Comparison of ENCODE assay signal across 19 mouse cellular contexts in the genomic region with DNA sequence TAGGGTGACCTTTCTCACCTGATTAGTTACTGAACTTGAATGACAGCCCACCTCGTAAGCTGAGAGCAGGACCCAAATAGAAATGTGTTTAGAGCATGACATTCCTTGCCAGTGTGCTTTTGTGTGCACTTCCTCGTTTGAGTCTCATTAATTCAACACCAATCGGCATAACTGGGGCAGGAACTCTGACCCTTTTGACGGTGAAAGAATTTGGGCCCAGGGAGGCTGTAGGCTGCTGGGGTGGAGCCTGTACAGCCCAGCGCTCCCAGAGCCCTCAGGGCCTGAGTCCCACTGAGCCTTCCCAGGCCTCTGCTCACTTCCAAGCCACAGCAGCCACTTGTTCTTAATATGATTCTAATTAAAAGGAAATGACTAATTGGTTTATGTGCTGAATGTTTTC. TPM values are rescaled to one million over a fixed set of nuclear protein-coding genes. Genes with fewer than 3 reads are reported as not detected.
A peak's percentile ranks its signal among the peaks of the same experiment; 100 is the strongest.
DNase-seq lines count a peak whose midpoint lies in the region; ATAC-seq lines count a peak whose summit lies in the region.
"Had no signal": no experiment of that assay in that cellular context is flagged by ENCODE, and none has a peak within 500 bp of the region (broad histone marks: within the 10 kb centered on the region; RNA-seq: fewer than 3 reads in every experiment).

No protein-coding gene starts in this region.

- intact Hi-C loops in gastrocnemius, postnatal 36 days (cut with DNase I), result no loop called here

- H3K27me3 ChIP-seq in forebrain, embryonic 14.5 days (replicated peaks; ENCODE audit: control insufficient read depth, insufficient read depth, low read length), result no peaks in the 10 kb centered on the region
- H3K27me3 ChIP-seq in forebrain, embryonic 11.5 days (ENCODE audit: control insufficient read depth, insufficient read depth, low read length), result no peaks in the 10 kb centered on the region
- no peaks in the 10 kb centered on the region for H3K27me3 ChIP-seq in midbrain, embryonic 15.5 days (replicated peaks)
- no peaks in the 10 kb centered on the region for H3K27me3 ChIP-seq in midbrain, embryonic 14.5 days (ENCODE audit: control insufficient read depth, insufficient read depth, low read length)
- H3K27me3 ChIP-seq: megakaryocyte, embryonic 14.5 days had no signal

- no peak overlapping the region for H3K4me2 ChIP-seq in forebrain, embryonic 14.5 days (ENCODE audit: low read length)
- H3K4me2 ChIP-seq in forebrain, embryonic 11.5 days (ENCODE audit: low read depth, low read length, severe bottlenecking), result no peak overlapping the region
- H3K4me2 ChIP-seq in midbrain, embryonic 15.5 days, result no peak overlapping the region
- no peak overlapping the region for H3K4me2 ChIP-seq in midbrain, embryonic 14.5 days (ENCODE audit: low read length)

- 11% methylated on average over 5 of the region's 5 CpGs for WGBS in forebrain, embryonic 14.5 days
- 27% methylated on average over 5 of the region's 5 CpGs for WGBS in forebrain, embryonic 11.5 days
- 31% methylated on average over 5 of the region's 5 CpGs for WGBS in midbrain, embryonic 15.5 days
- 37% methylated on average over 5 of the region's 5 CpGs for WGBS in midbrain, embryonic 14.5 days

- no peak overlapping the region for H3K4me3 ChIP-seq in forebrain, embryonic 14.5 days (ENCODE audit: low read depth, low read length)
- H3K4me3 ChIP-seq in forebrain, embryonic 11.5 days (ENCODE audit: low read depth, low read length), result no peak overlapping the region
- H3K4me3 ChIP-seq in midbrain, embryonic 15.5 days, result no peak overlapping the region
- no peak overlapping the region for H3K4me3 ChIP-seq in midbrain, embryonic 14.5 days (replicated peaks; ENCODE audit: low read depth, low read length)
- H3K4me3 ChIP-seq: megakaryocyte, embryonic 14.5 days had no signal

- no peak overlapping the region for H3K9ac ChIP-seq in forebrain, embryonic 14.5 days (ENCODE audit: low read length)
- no peak overlapping the region for H3K9ac ChIP-seq in forebrain, embryonic 11.5 days (ENCODE audit: low read length)
- no peak overlapping the region for H3K9ac ChIP-seq in midbrain, embryonic 15.5 days
- H3K9ac ChIP-seq in midbrain, embryonic 14.5 days (replicated peaks; ENCODE audit: low read length), result no peak overlapping the region

- no peaks in the 10 kb centered on the region for H3K9me3 ChIP-seq in forebrain, embryonic 14.5 days (replicated peaks; ENCODE audit: control insufficient read depth, low read length)
- H3K9me3 ChIP-seq in forebrain, embryonic 11.5 days (ENCODE audit: control insufficient read depth, low read length), result no peaks in the 10 kb centered on the region
- H3K9me3 ChIP-seq in midbrain, embryonic 15.5 days, result no peaks in the 10 kb centered on the region
- H3K9me3 ChIP-seq in midbrain, embryonic 14.5 days (ENCODE audit: control insufficient read depth, low read length), result no peaks in the 10 kb centered on the region
- H3K9me3 ChIP-seq: megakaryocyte, embryonic 14.5 days had no signal

- H3K4me1 ChIP-seq in forebrain, embryonic 14.5 days (ENCODE audit: control insufficient read depth, insufficient read depth, low read length), result peaks cover 12% of the 10 kb centered on the region
- no peaks in the 10 kb centered on the region; the same call in 1 of the 2 replicates for H3K4me1 ChIP-seq in forebrain, embryonic 11.5 days (replicated peaks; ENCODE audit: control insufficient read depth, insufficient read depth, low read length)
- peaks cover 24% of the 10 kb centered on the region; the same call in 1 of the 2 replicates for H3K4me1 ChIP-seq in midbrain, embryonic 15.5 days
- H3K4me1 ChIP-seq in midbrain, embryonic 14.5 days (ENCODE audit: control insufficient read depth, insufficient read depth, low read length), result no peaks in the 10 kb centered on the region

- DNase-seq in forebrain, embryonic 14.5 days (ENCODE audit: low spot score), result no peak
- no peak for DNase-seq in forebrain, embryonic 11.5 days (ENCODE audit: low spot score)
- DNase-seq in midbrain, embryonic 14.5 days, result no peak
- peak; percentile 15 to 33 for DNase-seq in kidney, adult 8-10 months
- peak; percentile 61 for DNase-seq in retina, postnatal 1 day
- no peak for DNase-seq in gastrocnemius, postnatal 36 days
- DNase-seq: B cell, adult 2 months; cerebellum, adult 11 months; lung, adult 2 months; spleen, adult 18-20 months had no signal

- no peak for ATAC-seq in forebrain, embryonic 14.5 days
- no peak for ATAC-seq in forebrain, embryonic 11.5 days (replicated peaks; ENCODE audit: low FRiP score)
- ATAC-seq in midbrain, embryonic 15.5 days (replicated peaks), result no peak
- ATAC-seq in midbrain, embryonic 14.5 days (ENCODE audit: low FRiP score, low TSS enrichment), result no peak
- ATAC-seq in megakaryocyte progenitor cell, adult 5-6 weeks (replicated peaks; ENCODE audit: poor library complexity), result no peak
- ATAC-seq: inflammation-experienced regulatory T-cells, adult 6 months had no signal

- peak overlapping the region; percentile 22; the same call in 1 of the 2 replicates for H3K27ac ChIP-seq in forebrain, embryonic 14.5 days (ENCODE audit: low read depth, low read length)
- H3K27ac ChIP-seq in forebrain, embryonic 11.5 days (ENCODE audit: low read depth, low read length), result no peak overlapping the region
- H3K27ac ChIP-seq in midbrain, embryonic 15.5 days, result peak overlapping the region; percentile 45
- H3K27ac ChIP-seq in midbrain, embryonic 14.5 days (replicated peaks; ENCODE audit: low read depth, low read length), result no peak overlapping the region

- peaks cover 89% of the 10 kb centered on the region for H3K36me3 ChIP-seq in forebrain, embryonic 14.5 days (ENCODE audit: control insufficient read depth, insufficient read depth, low read length)
- H3K36me3 ChIP-seq in forebrain, embryonic 11.5 days (ENCODE audit: control insufficient read depth, insufficient read depth, low read length), result peaks cover 22% of the 10 kb centered on the region
- H3K36me3 ChIP-seq in midbrain, embryonic 15.5 days (replicated peaks), result peaks cover 45% of the 10 kb centered on the region
- peaks cover 87% of the 10 kb centered on the region for H3K36me3 ChIP-seq in midbrain, embryonic 14.5 days (ENCODE audit: control insufficient read depth, insufficient read depth, low read length)

RNA-seq across cellular contexts. Expression of a gene that starts 26.4 kb away (rescaled TPM):
- 1.1 and 2.5 TPM in 2 replicates for polyA plus RNA-seq in forebrain, embryonic 14.5 days (2014; fragmentation: Nextera tagmentation; extraction: Ambion mirVana)
- polyA plus RNA-seq in forebrain, embryonic 11.5 days (2014; fragmentation: Nextera tagmentation; extraction: Ambion mirVana), result 0.83 and 1.5 TPM in 2 replicates
- 1.3 and 4.1 TPM in 2 replicates for polyA plus RNA-seq in midbrain, embryonic 15.5 days (2015; fragmentation: Nextera tagmentation; extraction: Ambion mirVana)
- 2.3 and 2.4 TPM in 2 replicates for polyA plus RNA-seq in midbrain, embryonic 14.5 days (2014; fragmentation: Nextera tagmentation; extraction: Ambion mirVana)
- total RNA-seq in gastrocnemius, postnatal 36 days (2021), result not detected
- total RNA-seq in megakaryocyte progenitor cell, adult 5-6 weeks (2015), result not detected in 2 replicates
- total RNA-seq in megakaryocyte progenitor cell, adult 5-6 weeks (2017), result not detected in 2 replicates
- total RNA-seq: adrenal gland, postnatal 4 days; ES-E14; gastrocnemius, postnatal 4 days had no signal
- polyA plus RNA-seq: cortical plate, adult 2 months; heart, embryonic 14.5 days; inflammation-experienced regulatory T-cells, adult 6 months; lung, adult 2 months had no signal

RNA-seq across cellular contexts. Expression of a gene that starts 41.5 kb away (rescaled TPM):
- 0.13 and 0.37 TPM in 2 replicates for polyA plus RNA-seq in forebrain, embryonic 14.5 days (2014; fragmentation: Nextera tagmentation; extraction: Ambion mirVana)
- polyA plus RNA-seq in forebrain, embryonic 11.5 days (2014; fragmentation: Nextera tagmentation; extraction: Ambion mirVana), result 0.48 and 1.1 TPM in 2 replicates
- 0.50 and 0.74 TPM in 2 replicates for polyA plus RNA-seq in midbrain, embryonic 15.5 days (2015; fragmentation: Nextera tagmentation; extraction: Ambion mirVana)
- polyA plus RNA-seq in midbrain, embryonic 14.5 days (2014; fragmentation: Nextera tagmentation; extraction: Ambion mirVana), result 0.33 and 0.53 TPM in 2 replicates
- 1 to 10 TPM in 1 of 2 experiments, under 1 TPM in 1; 0.72 to 1.2 TPM for total RNA-seq in gastrocnemius, postnatal 36 days (2021)
- 0.07 and 0.22 TPM in 2 replicates for total RNA-seq in megakaryocyte progenitor cell, adult 5-6 weeks (2015)
- total RNA-seq in megakaryocyte progenitor cell, adult 5-6 weeks (2017), result 0.68 TPM in 1 of 2 replicates, not detected in the other

RNA-seq across cellular contexts. Expression of a gene that starts 42.1 kb away (rescaled TPM):
- 163 and 183 TPM in 2 replicates for polyA plus RNA-seq in forebrain, embryonic 14.5 days (2014; fragmentation: Nextera tagmentation; extraction: Ambion mirVana)
- 272 and 277 TPM in 2 replicates for polyA plus RNA-seq in forebrain, embryonic 11.5 days (2014; fragmentation: Nextera tagmentation; extraction: Ambion mirVana)
- 215 and 218 TPM in 2 replicates for polyA plus RNA-seq in midbrain, embryonic 15.5 days (2015; fragmentation: Nextera tagmentation; extraction: Ambion mirVana)
- 167 and 194 TPM in 2 replicates for polyA plus RNA-seq in midbrain, embryonic 14.5 days (2014; fragmentation: Nextera tagmentation; extraction: Ambion mirVana)
- total RNA-seq in gastrocnemius, postnatal 36 days (2021), result 10 to 100 TPM; 72.9 to 74.8 TPM
- total RNA-seq in megakaryocyte progenitor cell, adult 5-6 weeks (2015), result 326 and 354 TPM in 2 replicates
- total RNA-seq in megakaryocyte progenitor cell, adult 5-6 weeks (2017), result 314 and 317 TPM in 2 replicates

RNA-seq across cellular contexts. Expression of a gene that starts 46.5 kb away (rescaled TPM):
- polyA plus RNA-seq in forebrain, embryonic 14.5 days (2014; fragmentation: Nextera tagmentation; extraction: Ambion mirVana), result 72.7 and 78.5 TPM in 2 replicates
- 31.0 and 34.8 TPM in 2 replicates for polyA plus RNA-seq in forebrain, embryonic 11.5 days (2014; fragmentation: Nextera tagmentation; extraction: Ambion mirVana)
- polyA plus RNA-seq in midbrain, embryonic 15.5 days (2015; fragmentation: Nextera tagmentation; extraction: Ambion mirVana), result 104 and 107 TPM in 2 replicates
- polyA plus RNA-seq in midbrain, embryonic 14.5 days (2014; fragmentation: Nextera tagmentation; extraction: Ambion mirVana), result 47.8 and 89.9 TPM in 2 replicates
- total RNA-seq in gastrocnemius, postnatal 36 days (2021), result 10 to 100 TPM; 15.3 to 15.6 TPM
- 14.2 and 17.9 TPM in 2 replicates for total RNA-seq in megakaryocyte progenitor cell, adult 5-6 weeks (2015)
- 6.2 and 7.5 TPM in 2 replicates for total RNA-seq in megakaryocyte progenitor cell, adult 5-6 weeks (2017)

Comparison
In these comparisons a context has a peak if more than half of its experiments do, and no peak if none do; other contexts are left out.
1. H3K27ac ChIP-seq: peak in forebrain, embryonic 14.5 days (single experiment) and midbrain, embryonic 15.5 days (single experiment); none in forebrain, embryonic 11.5 days (single experiment) and midbrain, embryonic 14.5 days (single experiment).
2. DNase-seq: peak in kidney, adult 8-10 months (2 of 2) and retina, postnatal 1 day (single experiment); none in forebrain, embryonic 14.5 days (single experiment), forebrain, embryonic 11.5 days (single experiment), midbrain, embryonic 14.5 days (single experiment) and gastrocnemius, postnatal 36 days (0 of 2).